Mouse (Mus musculus): ENCODE data around the gene Rnaseh2b.

DNA sequence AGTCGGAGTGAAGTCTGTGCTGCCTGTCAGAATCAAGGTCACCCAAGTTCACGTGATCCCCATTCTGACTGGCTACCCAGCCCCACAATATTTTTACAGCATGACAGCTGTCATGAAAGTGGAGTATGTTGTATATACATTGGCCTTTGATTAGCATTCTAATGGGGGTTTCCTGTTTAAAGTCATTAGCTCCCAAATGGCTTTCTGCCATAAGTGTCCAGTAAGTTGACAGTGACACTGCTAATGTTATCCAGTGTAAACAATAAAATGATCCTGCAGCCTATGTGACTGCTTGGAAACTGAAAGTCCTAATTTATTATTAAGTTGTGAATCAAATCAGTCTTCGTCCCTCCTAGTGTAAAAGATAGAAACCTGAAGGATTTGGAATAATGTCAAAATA, 33.6 kb downstream of the Rnaseh2b start:
- no peak for TF ChIP-seq CTCF (IDR thresholded peaks at IDR 0.05; ENCODE audit: low read depth, low read length)
- TF ChIP-seq POLR2A (IDR thresholded peaks at IDR 0.05; ENCODE audit: insufficient read depth, low read length): no peak
